In the genomic region with DNA sequence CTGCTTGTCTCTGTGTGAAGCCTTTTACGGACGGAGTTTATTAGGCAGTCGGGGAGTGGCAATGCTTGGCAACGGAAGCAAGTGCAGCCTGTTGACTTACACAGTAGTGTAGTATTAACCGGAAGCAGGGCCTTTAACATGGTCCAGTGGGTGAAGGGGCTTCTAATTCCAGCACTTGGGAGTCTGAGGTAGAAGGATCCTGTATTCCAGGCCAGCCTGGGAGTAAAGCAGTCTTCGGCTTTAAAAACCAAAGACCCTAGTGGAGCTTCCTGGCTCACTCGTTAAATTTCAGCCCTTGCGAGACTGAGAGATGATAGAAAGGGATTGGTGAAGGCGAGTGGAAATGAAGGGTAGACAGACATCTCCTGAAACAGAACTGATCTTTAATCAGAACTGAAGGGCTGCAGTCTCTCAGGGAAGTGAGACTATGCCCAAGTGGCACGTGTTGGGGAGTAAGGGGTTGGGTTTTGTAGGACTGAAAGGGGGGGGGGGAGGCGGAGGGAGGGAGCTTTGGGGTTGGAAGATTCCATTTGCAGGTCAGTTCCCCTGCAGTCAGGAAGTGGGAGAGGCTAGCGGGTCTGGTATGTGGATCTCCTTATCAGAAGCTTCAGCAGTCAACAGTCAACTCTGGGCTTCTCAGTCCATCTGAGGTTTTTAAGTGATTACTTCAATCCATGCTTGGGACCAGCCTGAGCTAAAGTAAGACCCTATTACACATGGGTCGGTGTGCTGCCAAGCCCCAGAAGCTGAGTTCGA, we compare ENCODE assay signal across 8 mouse cellular contexts. TPM values are rescaled to one million over a fixed set of nuclear protein-coding genes. Genes with fewer than 3 reads are reported as not detected.
A peak's percentile ranks its signal among the peaks of the same experiment; 100 is the strongest.
DNase-seq lines count a peak whose midpoint lies in the region; ATAC-seq and TF ChIP-seq lines count a peak whose summit lies in the region.

No protein-coding gene starts in this region.

- H3K36me3 ChIP-seq in liver, embryonic 11.5 days (ENCODE audit: control insufficient read depth, insufficient read depth, low read length) = no peaks in the 10 kb centered on the region
- no peaks in the 10 kb centered on the region for H3K36me3 ChIP-seq in midbrain, postnatal 0 days (ENCODE audit: insufficient read depth, low read length)

- H3K9ac ChIP-seq in liver, embryonic 11.5 days (ENCODE audit: low read depth, low read length) = peak overlapping the region; percentile 65
- H3K9ac ChIP-seq in midbrain, postnatal 0 days (replicated peaks; ENCODE audit: low read length, poor library complexity, severe bottlenecking) = 0 out of 2 replicates have a peak overlapping the region, but pooled peaks have one; percentile 99

- no peaks in the 10 kb centered on the region for H3K9me3 ChIP-seq in liver, embryonic 11.5 days (ENCODE audit: control insufficient read depth, low read length)
- no peaks in the 10 kb centered on the region for H3K9me3 ChIP-seq in midbrain, postnatal 0 days (ENCODE audit: low read length)

- 20% methylated on average over 13 of the region's 14 CpGs for WGBS in liver, embryonic 11.5 days
- WGBS in midbrain, postnatal 0 days = 27% methylated on average over 14 of the region's 14 CpGs

- no peak; the same call in 1 of the 2 replicates for TF ChIP-seq CTCF in midbrain, postnatal 0 days (IDR thresholded peaks at IDR 0.05)

- H3K27ac ChIP-seq in liver, embryonic 11.5 days (ENCODE audit: low read depth, low read length) = peak overlapping the region; percentile 94
- H3K27ac ChIP-seq in midbrain, postnatal 0 days (ENCODE audit: low read depth, low read length) = peak overlapping the region; percentile 97

- H3K4me3 ChIP-seq in liver, embryonic 11.5 days (ENCODE audit: low read depth, low read length) = peak overlapping the region; percentile 89
- H3K4me3 ChIP-seq in midbrain, postnatal 0 days (ENCODE audit: low read depth, low read length) = peak overlapping the region; percentile 94

- peak; percentile 8 for DNase-seq in right cerebral cortex, adult 18-20 months
- no peak for DNase-seq in right cerebral cortex, postnatal 25 days
- peak; percentile 48 to 49 for DNase-seq in cerebellum, postnatal 14 days
- DNase-seq in heart, adult 18-20 months = peak; percentile 67 to 68
- peak; percentile 50 for DNase-seq in kidney, adult 18-20 months
- DNase-seq in liver, embryonic 11.5 days (ENCODE audit: low spot score) = peak; percentile 68
- peak; percentile 66 for DNase-seq in midbrain, postnatal 0 days (ENCODE audit: low spot score)
- DNase-seq in testis, postnatal 14 days (ENCODE audit: low spot score) = peak; percentile 54

- peaks cover 10% of the 10 kb centered on the region for H3K4me1 ChIP-seq in liver, embryonic 11.5 days (replicated peaks; ENCODE audit: control insufficient read depth, insufficient read depth, low read length)
- 0 out of 2 replicates have a peak, but pooled peaks cover 8% of the 10 kb centered on the region for H3K4me1 ChIP-seq in midbrain, postnatal 0 days (ENCODE audit: insufficient read depth, low read length)

- H3K4me2 ChIP-seq in liver, embryonic 11.5 days = peak overlapping the region; percentile 96
- H3K4me2 ChIP-seq in midbrain, postnatal 0 days (ENCODE audit: low read depth, low read length, poor library complexity, severe bottlenecking) = peak overlapping the region; percentile 74

- peak; percentile 64 for ATAC-seq in liver, embryonic 11.5 days (replicated peaks; ENCODE audit: low FRiP score)
- peak; percentile 47 for ATAC-seq in midbrain, postnatal 0 days (ENCODE audit: low FRiP score)

- H3K27me3 ChIP-seq in liver, embryonic 11.5 days (replicated peaks; ENCODE audit: control insufficient read depth, insufficient read depth, low read length) = no peaks in the 10 kb centered on the region
- H3K27me3 ChIP-seq in midbrain, postnatal 0 days (ENCODE audit: insufficient read depth, low read length) = no peaks in the 10 kb centered on the region

RNA-seq across cellular contexts. Expression of gene Krcc1, which starts 1.0 kb away (rescaled TPM):
- total RNA-seq in heart, adult 18-20 months (2021) = 10 to 100 TPM; 60.6 to 63.9 TPM
- 35.5 and 40.3 TPM in 2 replicates for polyA plus RNA-seq in liver, embryonic 11.5 days (2014; fragmentation: Nextera tagmentation; extraction: Ambion mirVana)
- 11.9 and 13.9 TPM in 2 replicates for total RNA-seq in midbrain, postnatal 0 days (2014; rRNA removed)
- 15.0 and 15.6 TPM in 2 replicates for polyA plus RNA-seq in midbrain, postnatal 0 days (2015; fragmentation: Nextera tagmentation; extraction: Ambion mirVana)

RNA-seq across cellular contexts. Expression of gene Smyd1, which starts 51.6 kb away (rescaled TPM):
- 100 to 1,000 TPM; 337 to 360 TPM for total RNA-seq in heart, adult 18-20 months (2021)
- 1.4 and 1.6 TPM in 2 replicates for polyA plus RNA-seq in liver, embryonic 11.5 days (2014; fragmentation: Nextera tagmentation; extraction: Ambion mirVana)
- 1.3 and 1.9 TPM in 2 replicates for total RNA-seq in midbrain, postnatal 0 days (2014; rRNA removed)
- polyA plus RNA-seq in midbrain, postnatal 0 days (2015; fragmentation: Nextera tagmentation; extraction: Ambion mirVana) = 0.30 and 0.36 TPM in 2 replicates

RNA-seq across cellular contexts. Expression of gene Cd8b1, which starts 52.1 kb away (rescaled TPM):
- total RNA-seq in heart, adult 18-20 months (2021) = 1 to 10 TPM in 1 of 2 experiments, not detected in 1; 1.8 TPM
- polyA plus RNA-seq in liver, embryonic 11.5 days (2014; fragmentation: Nextera tagmentation; extraction: Ambion mirVana) = not detected in 2 replicates
- total RNA-seq in midbrain, postnatal 0 days (2014; rRNA removed) = not detected in 2 replicates
- not detected in 2 replicates for polyA plus RNA-seq in midbrain, postnatal 0 days (2015; fragmentation: Nextera tagmentation; extraction: Ambion mirVana)

Comparison
In these comparisons a context has a peak if more than half of its experiments do, and no peak if none do; other contexts are left out.
1. RNA of gene Smyd1, which starts 51.6 kb away (total RNA-seq): 337 to 360 TPM in heart, adult 18-20 months; 1.3 to 1.9 TPM in midbrain, postnatal 0 days; every median in the first group is over 100 times any median in the second.